Mouse (Mus musculus): ENCODE results near the gene Dclre1b. TPM values are rescaled to one million over a fixed set of nuclear protein-coding genes. Genes with fewer than 3 reads are reported as not detected.
A peak's percentile ranks its signal among the peaks of the same experiment; 100 is the strongest.

Dclre1b gene
- polyA plus RNA-seq, 1 experiment from 2014 or later: 27.1 TPM

- WGBS: 88% methylated on average over 7 of the region's 7 CpGs
- TF ChIP-seq CTCF (IDR thresholded peaks at IDR 0.05; ENCODE audit: low read depth): no peak
- Histone ChIP-seq H3K27ac (no peak overlapping the region), H3K4me3 (replicated peaks; ENCODE audit: low read depth, low read length) (no peak overlapping the region), H3K4me1 (replicated peaks; ENCODE audit: insufficient read depth, low read length) (no peaks in the 10 kb centered on the region), H3K27me3 (ENCODE audit: insufficient read depth, low read length) (no peaks in the 10 kb centered on the region), H3K36me3 (ENCODE audit: insufficient read depth, low read length) (peaks cover 13% of the 10 kb centered on the region), H3K9me3 (replicated peaks; ENCODE audit: low read length) (no peaks in the 10 kb centered on the region), H3K9ac (ENCODE audit: low read depth, low read length) (no peak overlapping the region), H3K4me2 (ENCODE audit: low read length) (no peak overlapping the region)
- ATAC-seq (replicated peaks; ENCODE audit: low FRiP score, low read depth): no peak
- no peak for DNase-seq (ENCODE audit: low spot score)
These were observed 30.1 kb downstream of the Dclre1b start for GRCm38 (mm10) chr3:103779183-103779582.

GRCm38 (mm10) chr3:103778660-103779059 lies 30.6 kb downstream of the Dclre1b start:
- H3K9me3 ChIP-seq (replicated peaks; ENCODE audit: low read length): no peaks in the 10 kb centered on the region
- 0 out of 2 replicates have a peak, but pooled peaks cover under 1% of the 10 kb centered on the region for H3K4me1 ChIP-seq (replicated peaks; ENCODE audit: insufficient read depth, low read length)
- DNase-seq (ENCODE audit: low spot score): no peak
- peaks cover 13% of the 10 kb centered on the region for H3K36me3 ChIP-seq (ENCODE audit: insufficient read depth, low read length)
- no peak for TF ChIP-seq CTCF (IDR thresholded peaks at IDR 0.05; ENCODE audit: low read depth)
- no peak overlapping the region for H3K4me2 ChIP-seq (ENCODE audit: low read length)
- H3K4me3 ChIP-seq (replicated peaks; ENCODE audit: low read depth, low read length): no peak overlapping the region
- no peaks in the 10 kb centered on the region for H3K27me3 ChIP-seq (ENCODE audit: insufficient read depth, low read length)
- H3K9ac ChIP-seq (ENCODE audit: low read depth, low read length): no peak overlapping the region
- no peak overlapping the region for H3K27ac ChIP-seq
- ATAC-seq (replicated peaks; ENCODE audit: low FRiP score, low read depth): no peak
- 84% methylated on average over 6 of the region's 6 CpGs for WGBS

- TF ChIP-seq CTCF (IDR thresholded peaks at IDR 0.05; ENCODE audit: low read depth): no peak
- H3K36me3 ChIP-seq (ENCODE audit: insufficient read depth, low read length): peaks cover 13% of the 10 kb centered on the region
- no peak overlapping the region for H3K4me3 ChIP-seq (replicated peaks; ENCODE audit: low read depth, low read length)
- H3K9me3 ChIP-seq (replicated peaks; ENCODE audit: low read length): no peaks in the 10 kb centered on the region
- no peak for ATAC-seq (replicated peaks; ENCODE audit: low FRiP score, low read depth)
- H3K27ac ChIP-seq: no peak overlapping the region
- H3K4me2 ChIP-seq (ENCODE audit: low read length): no peak overlapping the region
- H3K4me1 ChIP-seq (replicated peaks; ENCODE audit: insufficient read depth, low read length): peaks cover 6% of the 10 kb centered on the region; the same call in 1 of the 2 replicates
- 87% methylated on average over 11 of the region's 11 CpGs for WGBS
- no peak overlapping the region for H3K9ac ChIP-seq (ENCODE audit: low read depth, low read length)
- H3K27me3 ChIP-seq (ENCODE audit: insufficient read depth, low read length): no peaks in the 10 kb centered on the region
- no peak for DNase-seq (ENCODE audit: low spot score)
These were observed 31.3 kb downstream of the Dclre1b start for GRCm38 (mm10) chr3:103777940-103778339.

- no peak overlapping the region for H3K9ac ChIP-seq (ENCODE audit: low read depth, low read length)
- H3K9me3 ChIP-seq (replicated peaks; ENCODE audit: low read length): no peaks in the 10 kb centered on the region
- no peak overlapping the region for H3K27ac ChIP-seq
- 81% methylated on average over 14 of the region's 15 CpGs for WGBS
- no peak for ATAC-seq (replicated peaks; ENCODE audit: low FRiP score, low read depth)
- DNase-seq (ENCODE audit: low spot score): no peak
- H3K4me3 ChIP-seq (replicated peaks; ENCODE audit: low read depth, low read length): no peak overlapping the region
- no peak overlapping the region for H3K4me2 ChIP-seq (ENCODE audit: low read length)
- no peak for TF ChIP-seq CTCF (IDR thresholded peaks at IDR 0.05; ENCODE audit: low read depth)
- peaks cover 19% of the 10 kb centered on the region; the same call in 1 of the 2 replicates for H3K4me1 ChIP-seq (replicated peaks; ENCODE audit: insufficient read depth, low read length)
- no peaks in the 10 kb centered on the region for H3K27me3 ChIP-seq (ENCODE audit: insufficient read depth, low read length)
- peaks cover 13% of the 10 kb centered on the region for H3K36me3 ChIP-seq (ENCODE audit: insufficient read depth, low read length)
These were observed 35.2 kb downstream of the Dclre1b start for GRCm38 (mm10) chr3:103774009-103774408.

- TF ChIP-seq CTCF (IDR thresholded peaks at IDR 0.05; ENCODE audit: low read depth): no peak
- Histone ChIP-seq H3K4me1 (replicated peaks; ENCODE audit: insufficient read depth, low read length) (peaks cover 19% of the 10 kb centered on the region; the same call in 1 of the 2 replicates), H3K27me3 (ENCODE audit: insufficient read depth, low read length) (no peaks in the 10 kb centered on the region), H3K9me3 (replicated peaks; ENCODE audit: low read length) (no peaks in the 10 kb centered on the region), H3K36me3 (ENCODE audit: insufficient read depth, low read length) (peaks cover 17% of the 10 kb centered on the region), H3K9ac (ENCODE audit: low read depth, low read length) (no peak overlapping the region), H3K27ac (peak overlapping the region; percentile 68), H3K4me2 (ENCODE audit: low read length) (no peak overlapping the region), H3K4me3 (replicated peaks; ENCODE audit: low read depth, low read length) (no peak overlapping the region)
- no peak for ATAC-seq (replicated peaks; ENCODE audit: low FRiP score, low read depth)
- WGBS: 77% methylated on average over 3 of the region's 3 CpGs
- DNase-seq (ENCODE audit: low spot score): no peak
These were observed 35.7 kb downstream of the Dclre1b start for GRCm38 (mm10) chr3:103773508-103773907.

- 34% methylated on average over 4 of the region's 4 CpGs for WGBS
- Histone ChIP-seq H3K27me3 (ENCODE audit: insufficient read depth, low read length) (no peaks in the 10 kb centered on the region), H3K4me1 (replicated peaks; ENCODE audit: insufficient read depth, low read length) (peaks cover 19% of the 10 kb centered on the region; the same call in 1 of the 2 replicates), H3K27ac (peak overlapping the region; percentile 68), H3K9me3 (replicated peaks; ENCODE audit: low read length) (no peaks in the 10 kb centered on the region), H3K4me2 (ENCODE audit: low read length) (no peak overlapping the region), H3K36me3 (ENCODE audit: insufficient read depth, low read length) (peaks cover 19% of the 10 kb centered on the region), H3K4me3 (replicated peaks; ENCODE audit: low read depth, low read length) (no peak overlapping the region), H3K9ac (ENCODE audit: low read depth, low read length) (no peak overlapping the region)
- DNase-seq (ENCODE audit: low spot score) (peak; percentile 42), ATAC-seq (replicated peaks; ENCODE audit: low FRiP score, low read depth) (no peak)
- no peak for TF ChIP-seq CTCF (IDR thresholded peaks at IDR 0.05; ENCODE audit: low read depth)
These were observed 36.4 kb downstream of the Dclre1b start for GRCm38 (mm10) chr3:103772846-103773245.

Data from kidney, postnatal 0 days (tissue).